Mouse (Mus musculus) cortical plate, adult 2 months (tissue): Measurements from ENCODE around the gene Cdh22.
A peak's percentile ranks its signal among the peaks of the same experiment; 100 is the strongest.

Experiments used
- CTCF ChIP-seq: fragments of 200-500 bp; IDR thresholded peaks from 2 replicates; pipeline ENCODE4 v1.5.1; 2011; ENCODE audit warnings: mild to moderate bottlenecking, control low read depth, low read length; ENCODE audit not compliant: insufficient read depth; ENCODE audit errors: extremely low read depth
- POLR2A ChIP-seq: fragments of 200-500 bp; IDR thresholded peaks from 2 replicates; pipeline ENCODE4 v1.6.1; 2011; ENCODE audit warnings: mild to moderate bottlenecking, low read length, control low read depth; ENCODE audit not compliant: insufficient read depth; ENCODE audit errors: extremely low read depth

- TF ChIP-seq POLR2A = no peak
- peak; percentile 98 for TF ChIP-seq CTCF
Measured at GRCm38 (mm10) chr2:165074937-165075336, 159.7 kb downstream of the Cdh22 start.
